Mouse (Mus musculus): ENCODE measurements around the gene Ppm1e.

GRCm38 (mm10) chr11:87404111-87404853 lies 45.5 kb upstream of the Ppm1e start:
- 0 out of 2 replicates have a peak, but pooled peaks have one; percentile 26 for TF ChIP-seq CHD2 (IDR thresholded peaks at IDR 0.05; ENCODE audit: low read depth, low read length)
- peak; percentile 62; the same call in 1 of the 2 replicates for TF ChIP-seq HCFC1 (IDR thresholded peaks at IDR 0.05; ENCODE audit: borderline replicate concordance, insufficient read depth, low read length)
- no peak; the same call in 1 of the 2 replicates for TF ChIP-seq MAFK (IDR thresholded peaks at IDR 0.05; ENCODE audit: insufficient read depth, low read depth, low read length)

All from ES-E14 (cell line).